Mouse (Mus musculus) bone marrow macrophage, adult 2 months (primary cell): Measurements from ENCODE around the gene Ppp1r18.

Experiments used
- CTCF ChIP-seq: IDR thresholded peaks from 2 replicates; pipeline ENCODE4 v1.5.1; 2012; ENCODE audit warnings: low read depth, mild to moderate bottlenecking, low read length, moderate library complexity
- POLR2A ChIP-seq: IDR thresholded peaks from 2 replicates; pipeline ENCODE4 v1.6.1; 2012; ENCODE audit warnings: mild to moderate bottlenecking, low read depth, low read length, borderline replicate concordance

- TF ChIP-seq CTCF: no peak
- no peak for TF ChIP-seq POLR2A
These were observed 29.8 kb upstream of the Ppp1r18 start for GRCm38 (mm10) chr17:35835424-35836140.
